Mouse (Mus musculus) kidney, adult 2 months (tissue): Measurements from ENCODE around the gene Rpl36-ps4.

Experiments
- CTCF ChIP-seq: fragments of 200-500 bp; conservative IDR thresholded peaks from 2 replicates; pipeline ENCODE4 v1.5.1; 2011; ENCODE audit warnings: low read depth, mild to moderate bottlenecking, control low read depth, low read length, moderate library complexity, mixed read lengths; ENCODE audit not compliant: insufficient read depth, insufficient read length
- POLR2A ChIP-seq: fragments of 200-500 bp; IDR thresholded peaks from one replicate; pipeline ENCODE4 v1.6.1; 2011; ENCODE audit warnings: low read depth, low read length, control low read depth

GRCm38 (mm10) chr17:87903725-87904124 is 17.1 kb upstream of the Rpl36-ps4 start:
- TF ChIP-seq CTCF: no peak
- TF ChIP-seq POLR2A: no peak
